Mouse (Mus musculus) thymus, postnatal 14 days (tissue): ENCODE measurements around the gene Styxl1.

ENCODE experiments used
- DNase-seq: peaks from one replicate; pipeline ENCODE4 v3.0.0; 2021

Styxl1 gene

GRCm38 (mm10) chr5:135763526-135763925 is 14.7 kb downstream of the Styxl1 start:
- peak; percentile 69 for DNase-seq

GRCm38 (mm10) chr5:135761881-135762280 is 16.3 kb downstream of the Styxl1 start:
- no peak for DNase-seq

- DNase-seq: no peak
Measured at GRCm38 (mm10) chr5:135751595-135751994, 26.6 kb downstream of the Styxl1 start.

- no peak for DNase-seq
Measured at GRCm38 (mm10) chr5:135751041-135751440, 27.1 kb downstream of the Styxl1 start.

DNA sequence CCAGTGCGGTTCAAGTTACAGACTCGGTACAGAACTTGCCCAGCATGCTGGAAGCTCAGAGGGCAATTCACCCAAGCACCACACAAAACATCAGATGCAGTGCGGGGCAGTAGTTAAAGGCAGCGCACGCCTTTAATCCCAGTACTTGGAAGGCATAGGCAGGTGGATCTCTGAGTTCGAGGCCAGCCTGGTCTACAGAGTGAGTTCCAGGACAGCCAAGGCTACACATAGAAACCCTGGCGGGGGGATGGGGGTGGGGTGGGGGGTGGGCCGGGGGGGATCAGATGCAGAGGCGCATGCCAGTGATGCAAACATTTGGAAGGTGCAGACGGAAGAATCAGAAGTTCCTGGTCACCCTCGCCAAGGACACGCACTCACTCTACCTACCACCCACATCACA is 33.4 kb downstream of the Styxl1 start:
- DNase-seq: no peak

DNA sequence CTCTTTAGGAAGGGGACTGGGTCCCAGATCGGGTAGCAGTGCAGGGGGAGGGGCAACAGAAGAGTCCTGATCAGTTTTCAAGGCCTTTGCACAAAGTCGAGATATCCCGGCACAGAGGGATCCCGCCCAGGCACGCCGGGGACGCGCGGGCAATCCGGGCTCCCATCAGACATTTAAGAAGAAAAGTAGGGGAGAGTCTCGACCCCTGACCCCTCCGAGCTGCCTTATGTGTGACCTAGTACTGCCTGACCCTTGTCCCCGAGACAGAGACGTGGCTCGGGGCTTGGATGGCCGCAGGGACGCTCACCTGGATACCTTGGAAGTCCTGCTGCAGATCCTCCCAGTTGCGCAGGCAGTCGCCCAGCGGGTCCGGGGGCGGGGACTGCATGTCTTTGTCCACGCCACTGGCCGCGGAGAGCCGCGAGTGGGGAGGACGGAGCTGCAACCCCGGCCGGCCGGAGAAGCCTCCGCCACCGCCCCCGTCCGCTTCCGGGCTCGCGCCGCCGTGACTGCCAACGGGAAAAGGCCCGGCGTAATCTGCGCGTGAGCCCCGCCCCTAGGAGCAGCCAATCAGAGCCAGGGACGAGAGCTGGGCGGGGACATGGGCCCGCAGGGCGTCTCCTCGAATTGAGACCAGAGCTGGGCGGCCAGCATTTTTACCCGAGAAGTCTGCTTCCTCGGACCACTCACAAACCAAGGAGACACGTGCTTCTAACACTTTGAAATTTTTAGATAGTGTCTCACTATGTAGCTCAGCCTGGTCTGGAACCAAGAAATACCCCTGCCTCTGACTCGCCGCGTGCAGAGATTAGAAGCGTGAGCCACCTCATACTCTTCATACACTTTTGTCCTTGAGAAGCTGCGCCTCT is 34.2 kb downstream of the Styxl1 start, which contains the start of gene Tmem120a:
Gene Tmem120a, minus strand, starts transcription at position 708 of the 869 bp plus-strand sequence.
- peak; percentile 95 for DNase-seq

DNA sequence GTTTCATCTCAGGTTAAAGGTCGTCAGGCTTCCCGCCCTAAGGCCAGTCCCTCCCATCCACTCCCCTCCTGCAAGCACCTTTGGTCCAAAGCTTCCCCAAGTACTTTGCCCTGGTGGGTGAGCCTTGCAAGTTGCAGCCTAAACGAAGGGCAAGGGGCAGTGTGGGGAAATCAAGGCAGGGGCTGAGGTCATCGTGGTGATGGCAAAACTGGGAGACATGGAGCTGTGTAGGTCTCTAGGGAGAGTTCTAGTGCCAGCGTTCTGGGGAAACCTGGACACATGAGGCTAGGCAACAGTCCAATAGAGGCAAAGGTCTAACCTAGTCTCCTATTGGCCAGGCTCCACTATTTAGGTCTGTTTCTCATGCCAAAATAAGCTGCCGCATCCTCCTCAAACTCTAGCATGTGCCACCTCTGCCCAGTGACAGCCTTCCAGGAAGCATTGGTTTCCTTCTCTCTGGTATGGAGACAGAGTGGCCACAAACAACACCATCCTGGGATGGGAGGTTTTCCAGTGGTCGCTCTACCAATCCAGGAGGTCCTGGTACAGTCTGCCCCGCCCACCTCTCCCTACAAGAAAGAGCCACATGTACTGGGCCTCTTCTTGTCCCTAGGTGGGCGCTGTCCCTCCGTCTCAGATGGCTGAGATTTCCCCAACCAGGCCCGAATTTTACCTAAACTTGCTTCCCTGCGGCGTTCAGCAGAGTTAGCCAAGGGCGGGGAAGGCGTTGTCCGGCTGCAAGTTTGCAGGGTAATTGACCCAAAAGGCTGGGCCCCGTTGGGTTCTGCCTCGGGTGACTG is 35.0 kb downstream of the Styxl1 start:
- DNase-seq: no peak

DNA sequence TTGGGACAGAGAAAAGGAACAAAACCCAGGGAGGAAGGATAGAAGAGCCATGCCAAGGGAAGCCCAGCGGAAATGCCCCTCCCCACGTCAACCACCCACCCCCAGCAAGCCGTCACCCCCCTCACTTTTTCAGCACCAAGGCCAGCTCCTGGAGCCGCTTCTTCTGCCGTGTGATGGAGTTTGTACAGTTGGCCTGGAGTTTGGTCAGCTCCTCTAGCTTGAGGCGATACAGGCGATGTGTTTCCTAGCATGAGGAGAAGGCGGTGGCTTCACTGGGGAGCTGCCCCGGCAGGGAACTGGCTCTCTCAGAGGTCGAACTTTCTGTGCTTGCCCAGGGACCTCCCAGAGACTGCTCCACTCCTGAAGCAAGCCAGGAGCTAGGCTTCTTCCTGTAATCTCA is 36.0 kb downstream of the Styxl1 start:
- DNase-seq: no peak

DNA sequence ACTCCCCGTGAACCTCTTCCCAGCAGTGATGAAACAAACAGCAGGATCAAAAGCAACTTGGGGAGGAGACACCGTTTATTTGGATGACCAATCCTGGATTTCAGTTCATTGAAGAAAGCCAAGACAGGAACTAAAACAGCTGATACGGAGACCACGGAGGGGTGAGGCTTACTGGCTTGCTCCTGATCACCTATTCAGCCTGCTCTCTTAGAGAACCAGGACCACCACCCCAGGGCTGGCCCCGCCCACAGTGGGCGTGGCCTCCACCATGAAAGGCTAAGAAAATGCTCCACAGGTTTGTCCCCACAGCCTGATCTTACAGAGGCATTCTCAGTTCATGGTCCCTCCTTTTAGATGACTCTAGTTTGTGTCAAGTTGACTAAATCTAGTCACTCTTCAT is 39.9 kb downstream of the Styxl1 start:
- DNase-seq: no peak

DNA sequence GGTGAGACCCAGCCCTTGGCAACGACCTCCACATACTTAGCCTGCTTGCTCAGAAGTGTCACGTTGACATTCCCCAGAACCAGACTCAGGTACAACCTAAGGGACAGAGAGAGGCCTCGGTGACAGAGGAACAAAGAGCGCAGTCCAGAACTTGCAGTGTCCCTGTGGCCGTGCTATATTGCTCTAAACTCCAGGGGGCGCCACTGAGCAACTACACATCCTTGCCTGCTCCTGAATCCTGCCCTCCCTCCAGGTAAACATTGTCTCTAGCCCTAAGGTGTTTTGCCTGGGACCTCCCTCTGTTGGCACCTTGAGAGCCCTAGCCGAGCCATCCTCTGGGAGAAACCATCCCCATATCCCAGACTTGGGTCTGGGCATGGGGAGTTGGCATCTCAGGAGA is 41.0 kb downstream of the Styxl1 start:
- DNase-seq: peak; percentile 34

DNA sequence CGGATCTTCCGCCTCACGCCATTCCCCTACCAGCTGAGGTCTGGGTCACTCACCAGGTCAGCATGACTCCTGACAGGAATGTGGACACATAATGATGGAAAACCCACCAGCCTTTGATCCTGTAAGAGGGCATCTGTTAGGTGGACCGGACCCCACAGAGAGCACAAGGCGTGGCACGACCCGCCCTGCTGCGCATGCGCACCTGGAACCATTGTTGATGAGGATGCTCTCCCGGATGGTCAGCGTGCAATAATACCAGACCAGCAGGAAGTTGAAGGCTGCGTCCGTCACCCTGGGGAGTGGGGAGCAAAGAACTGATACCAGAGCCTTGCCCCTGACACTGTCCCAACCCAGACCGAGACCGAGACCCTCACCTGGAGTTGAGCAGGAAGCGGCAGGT is 41.6 kb downstream of the Styxl1 start:
- DNase-seq: no peak

GRCm38 (mm10) chr5:135735741-135736140 is 42.4 kb downstream of the Styxl1 start:
- DNase-seq: no peak

DNA sequence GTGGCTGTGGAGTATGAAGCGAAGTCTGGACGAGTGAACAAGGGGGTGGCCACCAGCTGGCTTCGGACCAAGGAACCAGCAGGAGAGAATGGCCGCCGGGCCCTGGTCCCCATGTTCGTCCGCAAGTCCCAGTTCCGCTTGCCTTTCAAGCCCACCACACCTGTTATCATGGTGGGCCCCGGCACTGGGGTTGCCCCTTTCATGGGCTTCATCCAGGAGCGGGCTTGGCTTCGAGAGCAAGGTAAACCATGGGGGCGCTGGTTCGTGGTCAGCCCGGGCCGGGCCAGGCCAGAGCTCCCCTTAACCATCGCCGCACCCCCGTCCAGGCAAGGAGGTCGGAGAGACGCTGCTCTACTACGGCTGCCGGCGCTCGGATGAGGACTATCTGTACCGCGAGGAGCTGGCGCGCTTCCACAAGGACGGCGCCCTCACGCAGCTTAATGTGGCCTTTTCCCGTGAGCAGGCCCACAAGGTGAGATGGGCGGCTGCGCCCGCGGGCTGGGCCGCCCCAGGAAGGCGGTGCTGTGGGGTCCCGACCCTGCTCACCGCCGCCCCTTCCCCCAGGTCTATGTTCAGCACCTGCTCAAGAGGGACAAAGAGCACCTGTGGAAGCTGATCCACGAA is 44.0 kb downstream of the Styxl1 start:
- no peak for DNase-seq

DNA sequence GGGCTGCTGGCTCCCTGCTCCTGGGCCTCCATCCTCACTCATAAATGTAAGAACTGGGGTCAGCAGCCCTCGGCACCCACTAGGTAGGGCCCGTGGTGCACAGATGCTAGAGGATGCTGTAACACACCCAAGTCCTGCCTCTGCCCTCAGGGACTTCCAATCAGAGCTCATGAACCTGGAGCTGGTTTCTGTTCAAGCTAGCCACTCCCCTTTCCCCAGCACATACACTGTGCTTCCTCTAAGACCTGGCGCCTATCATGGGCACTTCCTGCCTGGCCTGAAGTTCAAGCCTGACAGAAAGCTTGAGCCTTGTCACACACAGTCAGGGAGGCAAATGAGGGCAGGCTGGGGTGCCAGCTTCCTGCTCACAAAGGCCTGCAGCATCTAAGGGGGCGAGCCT is 45.1 kb downstream of the Styxl1 start:
- DNase-seq: no peak

GRCm38 (mm10) chr5:135731322-135731721 is 46.9 kb downstream of the Styxl1 start:
- DNase-seq: no peak

DNA sequence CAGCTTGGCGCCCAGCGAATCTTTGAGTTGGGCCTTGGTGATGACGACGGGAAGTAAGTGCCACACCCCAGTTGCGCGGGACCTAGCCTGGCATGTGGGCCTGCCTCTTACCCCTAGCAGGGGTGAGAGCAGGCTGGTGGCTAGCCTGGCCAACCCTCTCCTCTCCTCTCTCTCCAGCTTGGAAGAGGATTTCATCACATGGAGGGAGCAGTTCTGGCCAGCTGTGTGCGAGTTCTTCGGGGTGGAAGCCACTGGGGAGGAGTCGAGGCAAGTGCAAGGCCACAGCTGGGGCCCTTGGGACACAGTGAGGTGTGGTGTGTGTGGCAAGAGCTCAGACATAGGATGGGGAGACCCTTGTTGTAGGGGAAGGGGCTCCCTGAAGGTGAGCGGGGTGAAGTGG is 47.3 kb downstream of the Styxl1 start:
- no peak for DNase-seq

DNA sequence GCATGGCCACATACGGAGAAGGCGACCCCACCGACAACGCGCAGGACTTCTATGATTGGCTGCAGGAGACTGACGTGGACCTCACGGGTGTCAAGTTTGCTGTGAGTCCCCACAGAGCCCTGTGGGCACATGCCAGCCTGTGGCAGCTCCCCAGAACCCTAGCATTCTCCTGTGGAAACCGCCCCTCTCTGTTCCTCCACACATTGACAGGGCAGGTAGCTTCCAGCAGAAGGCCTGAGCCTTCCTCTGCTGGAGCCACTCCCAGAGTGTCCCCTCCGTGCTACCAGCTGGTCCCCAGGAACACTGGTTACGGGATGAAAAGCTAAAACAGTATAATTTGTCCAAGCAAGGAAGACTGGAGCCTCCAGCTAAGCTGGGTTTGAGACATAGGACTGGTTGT is 47.9 kb downstream of the Styxl1 start:
- no peak for DNase-seq

GRCm38 (mm10) chr5:135729351-135729750 is 48.8 kb downstream of the Styxl1 start:
- DNase-seq: no peak

GRCm38 (mm10) chr5:135728361-135728760 is 49.8 kb downstream of the Styxl1 start:
- DNase-seq: no peak

DNA sequence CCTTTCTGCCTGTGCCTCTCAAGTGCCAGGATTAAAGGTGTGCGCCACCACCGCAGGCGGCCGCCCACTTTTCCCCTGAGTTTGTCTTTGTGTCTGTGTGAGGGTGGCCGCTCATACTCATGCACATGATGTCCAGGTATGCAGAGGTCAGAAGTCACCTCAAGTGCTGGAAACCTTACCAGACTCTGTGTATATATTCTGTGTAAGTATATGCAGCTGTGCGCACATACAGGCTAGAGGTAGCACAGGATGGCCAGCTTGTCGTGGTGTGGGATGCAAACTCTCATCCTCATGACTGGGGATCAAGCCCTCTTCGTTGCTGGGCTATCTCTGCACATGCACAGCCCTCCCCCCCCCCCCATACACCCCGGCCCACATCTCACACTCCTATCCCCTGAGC is 50.3 kb downstream of the Styxl1 start:
- DNase-seq: no peak

DNA sequence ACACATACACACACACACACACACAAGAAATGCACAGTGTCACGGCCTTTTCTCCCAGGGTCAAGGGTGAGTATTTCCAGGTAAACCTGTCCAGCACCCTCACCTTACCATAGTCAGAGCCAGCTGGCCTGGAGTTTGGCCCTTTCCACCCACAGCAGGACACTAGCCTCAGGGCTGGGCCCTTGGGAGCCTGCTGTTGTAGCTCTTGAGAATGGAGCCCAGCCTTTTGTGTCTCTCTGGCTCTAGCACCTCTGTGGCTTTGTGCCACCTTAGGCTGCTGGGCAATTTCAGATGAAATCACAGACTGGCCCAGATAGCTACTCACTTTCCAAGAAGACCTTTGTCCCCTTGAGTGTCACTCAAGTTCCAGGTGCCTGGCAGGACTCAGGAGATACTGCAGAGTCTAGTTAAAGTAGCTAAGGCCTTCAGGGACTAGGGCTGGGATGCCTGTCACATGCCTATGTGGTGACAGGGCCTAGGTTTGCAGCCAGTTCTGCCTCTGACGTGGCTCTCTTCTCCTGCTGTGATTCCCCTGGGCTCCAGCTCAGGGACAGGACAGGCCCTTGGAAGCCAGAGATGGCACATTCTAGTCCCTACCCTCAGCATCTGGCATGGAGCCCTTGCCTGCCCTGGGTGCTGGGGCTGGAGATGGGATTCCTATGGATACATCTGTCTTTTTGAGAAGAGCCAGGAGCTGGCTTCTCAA is 51.4 kb downstream of the Styxl1 start:
- no peak for DNase-seq

DNA sequence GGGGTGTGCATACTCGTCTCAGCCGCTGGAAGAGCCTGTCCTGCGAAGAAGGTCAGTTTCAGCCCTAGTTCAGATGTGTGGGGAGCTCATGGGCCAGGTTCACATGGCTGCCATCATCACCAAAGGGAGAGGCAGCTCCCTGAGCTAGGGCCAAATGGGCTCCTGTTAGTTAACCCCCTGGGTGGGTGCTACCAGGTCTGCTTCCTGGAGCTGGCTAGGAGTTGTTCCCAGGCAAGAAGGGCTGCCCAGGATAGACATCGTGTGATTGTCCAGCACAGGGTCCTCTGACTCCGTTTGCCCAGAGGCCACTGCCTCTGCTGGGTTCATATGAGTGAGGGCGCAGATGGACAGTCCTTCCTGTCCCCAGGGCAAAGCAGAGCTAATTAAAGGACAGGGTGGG is 52.2 kb downstream of the Styxl1 start:
- DNase-seq: no peak

DNA sequence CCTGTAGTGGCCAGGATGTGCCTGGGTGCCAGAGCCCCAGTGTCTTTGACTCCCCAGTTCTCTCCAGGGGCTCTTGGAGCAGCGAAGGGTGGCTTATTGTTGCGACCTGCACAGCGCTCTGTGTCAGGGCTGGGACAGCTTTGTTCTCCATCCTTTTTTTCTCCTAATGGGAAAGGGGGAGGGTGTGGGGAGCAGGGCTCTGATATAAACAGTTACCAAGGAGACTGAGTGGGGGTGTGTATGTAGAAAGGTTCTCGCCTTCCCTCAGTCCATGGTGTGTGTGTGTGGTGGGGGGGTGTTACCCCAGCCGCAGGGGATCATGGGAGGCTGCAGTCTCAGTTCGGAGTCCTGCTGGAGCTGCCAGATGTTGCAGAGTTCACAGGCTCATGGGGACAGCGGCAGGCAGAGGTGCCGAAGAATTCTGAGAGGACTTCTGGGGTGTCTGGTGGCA is 52.8 kb downstream of the Styxl1 start:
- no peak for DNase-seq
